Mouse (Mus musculus): ENCODE results near the gene Pex26.

Pex26 gene

DNA sequence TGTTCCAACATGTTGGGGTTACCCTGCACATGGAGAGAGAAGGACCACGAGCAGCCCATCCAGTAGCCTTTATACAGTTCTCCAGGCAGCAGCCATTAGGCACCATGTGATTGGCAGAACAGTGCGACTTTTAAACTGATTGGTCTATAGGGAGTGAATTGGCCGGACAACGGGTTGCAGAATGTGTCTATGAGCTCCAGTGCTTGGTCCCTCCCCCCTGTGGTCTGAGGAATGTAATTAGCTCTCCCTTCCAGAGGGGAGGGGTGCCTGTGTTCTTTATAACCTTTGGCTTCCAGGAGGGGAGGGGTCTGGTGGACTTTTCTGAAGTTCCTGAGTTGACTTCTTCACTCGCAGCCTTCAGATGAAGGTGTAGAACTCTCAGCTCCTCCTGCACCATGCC is 18.6 kb downstream of the Pex26 start:
- in situ Hi-C loops (cut with MboI, MseI) = no loop called here

DNA sequence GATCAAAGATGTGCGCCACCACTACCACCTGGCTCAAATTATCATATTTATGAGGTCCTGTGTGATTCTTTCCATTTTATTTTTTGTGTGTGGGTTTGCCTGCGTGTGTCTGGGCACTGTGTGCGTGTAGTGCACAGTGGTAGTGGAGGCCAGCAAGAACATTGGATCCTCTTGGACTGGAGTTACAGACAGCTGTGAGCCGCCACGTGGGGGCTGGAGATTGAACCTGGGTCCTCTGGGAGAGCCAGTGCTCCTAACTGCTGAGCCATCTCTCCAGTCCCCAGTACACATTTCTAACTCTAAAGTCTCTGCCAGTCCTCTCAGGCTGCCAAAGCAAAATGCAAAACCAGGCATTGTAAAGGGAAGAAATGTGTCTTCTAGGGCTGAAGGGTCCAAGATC is 23.0 kb downstream of the Pex26 start:
- in situ Hi-C loops (cut with MboI, MseI) = no loop called here

DNA sequence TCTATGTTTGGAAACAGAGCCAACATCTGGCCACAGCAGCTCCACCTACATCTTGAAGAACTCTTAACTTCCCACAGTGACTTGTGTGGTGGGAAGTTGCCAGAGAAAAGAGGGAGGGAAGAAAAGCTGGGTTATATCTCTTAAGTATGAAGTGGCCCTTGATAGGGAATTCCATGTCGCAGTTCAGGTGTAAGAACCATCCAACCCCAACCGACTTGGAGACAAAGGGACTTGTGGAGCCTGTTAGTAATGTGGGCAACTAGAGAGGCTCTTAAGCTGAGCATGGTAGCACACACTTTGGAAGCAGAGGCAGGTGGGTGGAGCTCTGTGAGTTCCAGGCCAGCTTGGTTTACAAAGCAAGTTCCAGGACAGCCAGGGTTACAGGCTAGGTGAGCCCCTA is 26.1 kb downstream of the Pex26 start:
- in situ Hi-C loops (cut with MboI, MseI) = no loop called here

DNA sequence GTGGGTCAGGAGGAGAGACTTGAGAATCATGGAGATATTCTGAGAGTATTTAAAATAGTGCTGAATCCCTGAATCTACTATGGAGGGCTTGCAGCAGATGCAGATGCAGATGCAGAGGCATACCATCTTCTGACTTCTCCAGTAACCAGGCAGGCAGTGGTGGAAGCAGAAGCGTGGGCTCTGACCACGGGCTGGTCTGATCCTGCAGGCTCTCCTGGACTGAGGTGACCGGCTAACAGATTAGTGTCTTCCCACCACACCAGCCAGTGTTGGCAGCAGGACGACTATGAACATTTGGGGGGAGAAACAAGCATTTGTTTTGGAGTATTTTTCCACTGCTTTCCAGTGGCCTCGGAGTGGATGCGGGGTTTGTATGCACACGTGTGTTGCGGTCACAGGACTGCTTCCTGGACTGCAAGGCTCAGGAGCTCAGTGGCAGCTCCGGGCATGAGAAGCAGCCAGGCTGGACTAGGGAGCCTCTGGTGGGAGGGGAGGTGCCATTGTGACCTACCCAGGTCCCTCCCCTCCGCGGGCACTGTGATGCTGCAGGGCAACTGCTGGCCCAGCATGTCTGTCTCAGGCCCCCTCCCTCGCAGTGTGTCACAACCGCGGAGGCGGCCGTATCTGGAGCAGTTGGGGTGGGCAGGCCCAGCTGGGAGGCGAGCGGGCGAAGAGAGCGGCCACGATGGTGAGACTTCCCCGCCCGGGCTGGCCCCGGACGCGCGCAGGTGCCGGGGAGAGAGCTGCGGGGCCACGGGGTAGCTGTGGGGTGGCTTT is 26.9 kb downstream of the Pex26 start, which contains the start of gene Tuba8:
TSS of gene Tuba8 (plus strand) at position 548 of the 777 bp plus-strand sequence.
- in situ Hi-C loops (cut with MboI, MseI) = loop anchor here (10.0 kb wide), 1 partner anchor 884 kb away; no protein-coding TSS in a partner anchor

DNA sequence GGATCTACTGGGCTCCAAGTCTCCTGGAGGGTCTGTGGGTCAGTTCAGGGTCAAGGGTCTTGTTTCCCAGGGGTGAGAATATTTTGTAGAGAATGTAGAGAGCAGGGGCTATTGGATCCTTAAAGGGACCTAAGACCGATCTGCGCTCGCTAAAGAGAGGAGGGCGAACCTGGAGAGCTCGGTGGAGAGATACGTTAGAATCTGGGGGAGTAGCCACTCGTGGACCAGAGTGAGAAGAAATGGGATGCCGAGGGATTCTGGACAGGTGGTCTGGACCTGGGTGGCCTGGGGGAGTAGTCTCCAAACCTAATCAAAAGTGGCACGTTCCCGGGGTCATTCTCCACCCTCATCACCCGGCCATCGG is 27.4 kb downstream of the Pex26 start:
- in situ Hi-C loops (cut with MboI, MseI) = loop anchor here (10.0 kb wide), 1 partner anchor 884 kb away; no protein-coding TSS in a partner anchor

DNA sequence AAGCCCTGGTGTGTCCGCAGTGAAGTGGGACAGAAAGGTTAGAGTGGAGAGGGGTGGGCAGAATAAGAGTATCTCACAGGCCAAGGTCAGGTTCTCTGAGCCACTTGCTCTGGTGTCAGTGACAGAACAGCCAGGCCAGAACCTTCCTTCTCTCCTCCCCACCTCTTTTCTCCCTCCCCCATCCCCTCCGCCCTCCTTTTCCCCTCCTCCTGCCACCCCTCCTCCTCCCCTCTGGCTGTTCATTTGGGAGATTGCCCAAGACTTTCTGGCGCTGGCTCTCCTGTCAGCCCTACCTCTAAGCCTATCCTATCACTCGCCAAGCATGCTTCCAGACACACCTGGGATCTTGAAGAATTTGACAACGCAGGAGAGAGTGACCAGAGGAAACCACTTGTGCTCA is 28.3 kb downstream of the Pex26 start:
- in situ Hi-C loops (cut with MboI, MseI) = loop anchor here (10.0 kb wide), 1 partner anchor 883 kb away; no protein-coding TSS in a partner anchor

DNA sequence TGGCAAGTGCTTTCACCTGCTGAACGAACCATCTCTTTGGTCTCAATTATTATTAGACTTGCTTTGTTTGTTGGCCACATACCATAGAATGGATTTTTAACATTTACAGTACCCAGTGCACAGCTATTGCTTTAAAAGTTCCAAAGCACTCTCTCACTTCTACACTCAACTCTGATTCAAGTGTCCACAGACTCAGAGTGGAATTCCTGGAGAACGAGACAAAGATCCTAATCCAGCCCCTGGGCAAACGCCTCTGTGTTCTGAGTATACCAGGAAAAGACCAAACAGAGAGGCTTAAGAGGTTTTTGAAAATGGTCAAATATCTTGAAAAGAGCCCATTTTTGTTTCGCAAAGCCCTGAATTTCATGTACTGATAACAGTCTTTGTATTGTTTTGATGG is 29.5 kb downstream of the Pex26 start:
- in situ Hi-C loops (cut with MboI, MseI) = loop anchor here (10.0 kb wide), 1 partner anchor 882 kb away; no protein-coding TSS in a partner anchor

DNA sequence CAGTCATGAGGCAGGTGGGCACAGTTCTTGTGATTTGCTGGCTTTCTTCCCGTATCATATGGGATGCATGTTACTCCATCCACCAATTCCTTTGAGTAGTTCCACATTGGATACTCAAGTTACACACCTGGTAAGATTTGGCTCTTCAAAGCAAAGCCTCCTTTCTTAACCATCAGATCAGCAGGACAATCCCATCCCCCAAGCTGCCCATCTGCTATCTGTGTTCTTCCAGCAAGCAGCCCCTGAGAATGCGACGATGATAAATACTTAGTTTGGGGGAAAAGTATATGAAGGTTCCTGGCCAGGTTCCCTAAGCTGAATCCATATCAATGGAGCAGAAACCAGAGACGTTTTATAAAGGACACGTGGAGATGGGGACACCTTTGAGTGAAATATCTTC is 30.8 kb downstream of the Pex26 start:
- in situ Hi-C loops (cut with MboI, MseI) = loop anchor here (10.0 kb wide), 1 partner anchor 881 kb away; no protein-coding TSS in a partner anchor

DNA sequence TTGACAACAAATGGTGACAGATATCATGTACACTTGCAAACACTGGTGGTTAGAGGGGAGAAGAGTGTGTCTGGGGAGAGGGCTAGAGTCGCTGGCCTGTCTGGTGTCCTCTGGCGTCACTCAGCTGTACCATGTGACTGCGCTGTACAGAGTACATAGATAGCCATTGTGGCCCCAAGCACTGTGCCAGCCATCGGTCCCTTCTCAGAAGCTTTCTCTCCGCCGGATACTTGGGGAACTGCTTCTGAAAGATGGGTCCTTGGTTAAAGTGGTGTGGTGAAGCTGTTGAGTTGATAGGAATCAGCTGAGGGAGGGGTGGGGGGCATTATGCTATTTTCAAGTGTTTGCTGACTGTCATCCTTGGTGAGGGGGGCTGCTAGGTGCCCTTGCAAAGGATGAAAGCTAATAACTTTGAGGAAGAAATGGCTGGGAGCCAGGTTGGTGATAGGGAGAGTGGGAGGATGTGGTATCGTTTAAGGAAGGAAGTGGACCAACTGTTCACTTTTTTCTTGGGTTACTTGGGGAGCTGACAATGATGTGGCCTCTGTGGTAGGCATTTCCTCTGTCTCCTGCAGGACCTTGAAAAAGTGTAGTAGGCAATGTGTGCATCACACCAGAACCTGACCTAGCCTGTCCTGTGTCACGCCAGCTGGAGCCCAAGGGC is 31.3 kb downstream of the Pex26 start:
- in situ Hi-C loops (cut with MboI, MseI) = loop anchor here (10.0 kb wide), 1 partner anchor 880 kb away; no protein-coding TSS in a partner anchor

DNA sequence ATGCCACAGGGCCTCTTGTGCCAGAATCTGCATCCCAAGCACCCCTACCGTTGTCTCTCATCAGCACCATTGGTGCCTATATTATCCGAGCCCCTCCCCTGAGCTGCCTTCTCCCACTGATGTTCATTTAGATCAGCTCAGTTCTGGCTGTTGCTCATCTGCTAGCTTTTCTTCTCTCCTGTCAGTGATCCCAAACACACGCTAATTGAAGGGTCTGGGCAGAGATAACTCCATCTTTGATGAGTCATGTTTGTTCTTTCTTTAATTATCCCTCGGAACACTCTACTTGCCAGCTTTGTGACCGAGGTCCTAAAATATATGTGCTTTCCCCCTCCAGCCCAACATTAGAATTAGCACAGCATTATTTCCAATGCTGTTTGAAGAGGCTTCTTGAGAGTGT is 31.9 kb downstream of the Pex26 start:
- in situ Hi-C loops (cut with MboI, MseI) = loop anchor here (10.0 kb wide), 1 partner anchor 879 kb away; no protein-coding TSS in a partner anchor

DNA sequence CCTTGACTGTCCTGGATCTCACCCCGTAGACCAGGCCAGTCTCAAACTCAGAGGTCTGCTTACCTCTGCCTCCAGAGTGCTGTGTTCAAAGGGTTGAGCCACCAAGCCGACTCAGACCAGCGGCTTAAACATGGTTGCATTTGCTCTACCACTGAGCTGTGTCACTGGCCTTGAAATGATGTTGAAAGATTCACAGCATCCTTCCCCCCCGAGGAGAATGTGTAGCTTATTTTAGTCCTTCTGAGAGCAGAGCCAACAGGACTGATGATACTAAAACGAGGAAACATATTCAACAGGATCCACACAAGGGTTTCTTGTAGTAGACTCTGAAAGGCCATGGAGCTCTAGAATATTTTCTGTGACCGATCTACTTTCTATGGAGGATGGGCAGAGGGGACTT is 32.4 kb downstream of the Pex26 start:
- in situ Hi-C loops (cut with MboI, MseI) = loop anchor here (10.0 kb wide), 1 partner anchor 879 kb away; no protein-coding TSS in a partner anchor

DNA sequence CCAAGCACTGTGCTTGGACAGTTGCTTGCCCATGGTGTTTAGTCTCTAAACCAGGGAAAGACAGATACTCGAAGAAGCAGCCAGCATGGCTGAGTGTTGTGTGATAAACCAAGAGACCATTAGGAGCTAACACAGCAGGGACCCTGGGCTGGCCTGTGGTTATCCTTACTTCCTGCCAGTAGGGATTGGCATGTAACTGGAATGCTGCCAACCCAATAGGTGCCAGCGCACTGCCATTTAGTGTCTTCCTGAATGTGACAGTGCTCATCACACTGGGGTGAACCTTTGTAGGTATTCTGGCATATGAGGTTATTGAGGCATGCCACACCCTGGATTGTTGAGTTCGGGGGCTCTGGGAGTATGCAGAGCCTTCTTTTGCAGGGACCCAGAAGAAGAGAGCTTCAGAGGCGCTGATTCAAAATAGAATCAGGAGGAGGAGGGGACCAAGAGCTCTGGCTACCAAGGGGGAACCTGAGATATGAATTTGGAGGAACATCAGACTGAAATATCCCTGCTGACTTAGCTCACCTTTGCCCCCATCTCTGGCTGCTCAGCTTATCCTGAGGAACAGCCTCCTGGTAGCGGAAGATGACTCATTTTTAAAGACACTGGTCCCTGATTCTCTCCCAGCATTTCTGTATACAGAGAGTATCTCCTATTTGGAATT is 33.3 kb downstream of the Pex26 start:
- in situ Hi-C loops (cut with MboI, MseI) = loop anchor here (10.0 kb wide), 1 partner anchor 878 kb away; no protein-coding TSS in a partner anchor

DNA sequence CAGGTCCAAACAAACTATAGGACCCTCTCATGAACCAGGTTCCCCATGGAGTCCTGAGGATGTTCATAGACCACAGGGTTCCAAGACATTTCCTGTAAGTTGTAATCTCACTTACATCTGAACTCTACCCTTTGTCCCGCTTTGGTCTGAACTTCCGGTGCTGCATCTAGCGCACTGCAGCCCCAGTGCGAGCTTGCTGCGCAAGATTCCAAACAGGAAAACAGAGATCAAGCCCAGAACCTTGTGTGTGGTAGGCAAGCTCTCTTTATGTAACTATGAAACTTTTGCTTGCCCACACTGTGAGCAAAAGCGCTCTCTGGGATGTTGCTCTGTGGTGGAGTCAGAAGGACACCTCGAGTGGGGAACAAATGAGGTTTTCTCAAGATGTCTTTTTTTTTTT is 34.5 kb downstream of the Pex26 start:
- in situ Hi-C loops (cut with MboI, MseI) = loop anchor here (10.0 kb wide), 1 partner anchor 877 kb away; no protein-coding TSS in a partner anchor

DNA sequence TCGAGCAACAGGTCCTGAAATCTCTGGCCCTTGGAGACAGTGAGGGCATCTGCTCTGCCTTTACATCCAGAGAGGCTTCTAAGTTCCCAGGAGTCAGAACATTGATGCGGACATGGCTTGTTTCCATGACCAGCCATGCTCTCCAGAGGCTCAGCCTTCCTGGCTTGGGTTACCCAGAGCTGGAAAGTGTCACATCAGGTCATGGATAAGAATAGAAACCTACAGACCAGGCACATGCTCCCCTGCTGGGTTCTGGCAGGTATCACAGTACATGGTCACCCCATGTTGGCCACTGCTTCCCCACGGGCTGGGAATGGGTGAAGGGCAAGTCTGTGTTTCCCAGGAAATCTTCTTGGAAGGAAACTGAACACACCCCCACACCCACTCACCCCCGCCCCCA is 35.9 kb downstream of the Pex26 start:
- in situ Hi-C loops (cut with MboI, MseI) = loop anchor here (10.0 kb wide), 1 partner anchor 875 kb away; no protein-coding TSS in a partner anchor

DNA sequence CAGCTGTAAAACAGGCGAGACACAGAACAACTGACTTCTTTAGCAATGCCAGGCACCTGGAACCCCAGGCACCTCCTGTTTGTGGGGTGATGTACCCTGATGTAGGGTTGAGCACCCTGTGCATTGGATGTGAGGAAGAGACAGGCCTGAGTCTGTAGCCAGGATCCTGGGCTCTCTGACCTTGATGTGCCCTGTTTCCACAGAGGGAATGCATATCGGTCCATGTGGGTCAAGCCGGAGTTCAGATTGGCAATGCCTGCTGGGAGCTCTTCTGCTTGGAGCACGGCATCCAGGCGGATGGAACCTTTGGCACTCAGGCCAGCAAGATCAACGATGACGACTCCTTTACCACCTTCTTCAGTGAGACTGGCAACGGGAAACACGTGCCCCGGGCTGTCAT is 36.7 kb downstream of the Pex26 start:
- in situ Hi-C loops (cut with MboI, MseI) = no loop called here

DNA sequence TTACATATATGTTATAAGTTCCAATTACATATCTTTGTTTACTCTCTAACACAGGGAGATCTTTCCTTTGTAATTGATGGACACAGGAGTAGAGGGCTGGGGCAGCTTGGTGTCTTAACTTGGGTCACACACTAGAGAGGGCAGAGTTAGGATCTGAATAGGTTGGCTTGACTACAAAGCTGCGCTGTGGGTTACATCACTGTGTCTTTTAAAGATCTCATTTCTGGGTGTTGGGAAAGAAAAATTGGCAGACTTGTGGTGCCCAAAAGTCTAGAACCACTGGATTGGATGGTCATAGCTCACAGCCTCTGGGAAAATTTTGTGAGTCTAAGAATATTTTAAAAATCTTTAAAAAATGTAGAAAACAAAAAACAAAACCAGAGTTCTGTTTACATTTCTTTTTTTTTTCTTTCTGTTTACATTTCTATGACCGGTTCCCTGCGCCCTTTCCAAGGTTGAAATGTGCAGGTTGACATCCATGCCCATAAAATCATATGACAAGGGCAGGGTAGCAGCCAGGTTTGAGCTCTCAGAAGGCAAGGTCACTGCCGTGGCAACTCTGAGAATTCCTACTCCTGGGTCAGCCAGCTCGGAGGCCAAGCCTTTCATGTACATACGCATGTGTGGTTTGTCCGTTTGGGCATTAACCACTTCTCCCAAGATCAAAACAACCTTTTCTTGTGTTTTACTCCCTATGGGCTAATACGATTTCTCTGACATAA is 38.6 kb downstream of the Pex26 start:
- in situ Hi-C loops (cut with MboI, MseI) = no loop called here

DNA sequence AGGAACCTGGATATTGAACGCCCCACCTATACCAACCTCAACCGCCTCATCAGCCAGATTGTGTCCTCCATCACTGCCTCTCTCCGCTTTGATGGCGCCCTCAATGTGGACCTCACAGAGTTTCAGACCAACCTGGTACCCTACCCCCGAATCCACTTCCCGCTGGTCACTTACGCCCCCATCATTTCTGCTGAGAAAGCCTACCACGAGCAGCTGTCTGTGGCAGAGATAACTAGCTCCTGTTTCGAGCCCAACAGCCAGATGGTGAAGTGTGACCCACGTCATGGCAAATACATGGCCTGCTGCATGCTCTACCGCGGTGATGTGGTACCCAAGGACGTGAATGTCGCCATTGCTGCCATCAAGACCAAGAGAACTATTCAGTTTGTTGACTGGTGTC is 39.5 kb downstream of the Pex26 start:
- in situ Hi-C loops (cut with MboI, MseI) = no loop called here

DNA sequence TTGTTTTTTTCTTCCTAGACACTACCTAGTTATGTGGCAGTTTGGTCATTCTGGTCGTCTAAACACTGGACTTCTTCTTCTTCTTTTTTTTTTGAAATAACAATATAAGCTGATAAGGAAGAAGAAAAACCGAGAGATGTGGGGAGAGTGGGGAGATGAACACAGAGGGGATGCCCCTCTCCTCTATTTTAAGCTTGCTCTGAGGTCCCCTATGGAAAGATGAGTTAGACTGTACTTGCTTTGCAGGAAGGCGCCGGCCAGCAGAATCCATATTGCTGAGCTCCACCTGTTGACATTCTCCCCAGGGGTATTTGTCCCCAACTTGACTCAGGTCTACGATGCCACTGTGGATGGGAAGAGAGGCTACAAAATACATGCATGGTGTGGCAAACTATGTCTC is 40.6 kb downstream of the Pex26 start:
- in situ Hi-C loops (cut with MboI, MseI) = no loop called here

DNA sequence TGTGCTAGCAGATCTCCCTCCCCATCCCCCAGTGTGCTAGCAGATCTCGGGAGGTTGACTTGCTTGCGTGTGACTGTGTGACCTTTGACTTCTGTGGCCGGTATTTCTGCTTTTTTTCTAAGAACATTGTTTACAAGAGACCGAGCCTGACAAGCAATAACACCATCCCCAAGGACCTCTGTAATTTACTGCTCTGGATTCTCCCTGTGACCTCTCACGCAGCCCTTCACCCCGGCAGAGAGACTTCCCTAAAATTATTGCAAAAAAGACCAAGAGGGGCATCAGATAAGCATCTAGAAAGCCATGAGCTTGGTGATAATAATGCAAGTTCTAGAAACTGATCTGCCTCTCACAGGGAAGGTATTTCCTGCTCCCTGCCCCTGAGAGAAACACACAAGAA is 41.5 kb downstream of the Pex26 start:
- in situ Hi-C loops (cut with MboI, MseI) = no loop called here

DNA sequence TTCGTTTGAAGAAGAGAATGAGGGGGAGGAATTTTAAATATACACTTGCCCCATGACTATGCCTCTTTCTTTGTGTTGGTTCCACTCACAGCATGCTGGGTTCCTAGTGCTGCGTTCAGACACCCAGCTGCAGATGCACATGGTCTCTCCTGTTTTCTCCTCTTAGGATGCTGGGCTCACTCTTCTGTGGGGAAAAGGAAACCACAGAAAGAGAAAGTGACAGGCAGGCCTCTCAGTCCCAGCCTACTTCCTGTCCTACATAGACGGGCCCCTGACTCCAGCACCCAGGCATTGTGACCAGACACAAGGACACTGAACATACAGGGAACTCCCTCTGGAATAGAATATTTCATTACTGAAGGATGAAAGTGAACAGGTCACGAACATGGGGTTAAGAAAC is 42.6 kb downstream of the Pex26 start:
- in situ Hi-C loops (cut with MboI, MseI) = no loop called here

DNA sequence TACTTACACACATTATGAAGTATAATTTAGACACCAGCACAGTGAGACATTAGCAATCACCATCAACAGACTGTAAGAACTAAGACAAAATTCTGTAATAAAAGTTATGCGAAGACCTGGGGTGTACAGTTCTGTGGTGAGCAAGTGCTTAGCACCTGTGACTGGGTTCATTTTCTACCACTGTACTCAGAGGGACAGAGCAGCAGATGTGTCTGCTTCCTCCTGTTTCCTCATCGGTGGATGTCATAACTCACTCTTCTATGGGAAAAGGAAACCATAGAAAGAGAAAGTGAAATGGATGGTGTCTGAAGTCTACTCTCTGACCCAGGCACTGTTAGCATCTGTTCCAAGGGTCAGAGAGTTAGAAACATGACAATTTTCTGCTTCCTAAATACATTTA is 43.3 kb downstream of the Pex26 start:
- in situ Hi-C loops (cut with MboI, MseI) = no loop called here

Data from regulatory T cell (primary cell).